ENCODE assay signal across 8 mouse cellular contexts in genomic region chr5:121452026-121452869, GRCm38 (mm10). TPM values are rescaled to one million over a fixed set of nuclear protein-coding genes. Genes with fewer than 3 reads are reported as not detected.
DNase-seq lines count a peak whose midpoint lies in the region; ATAC-seq and TF ChIP-seq lines count a peak whose summit lies in the region.

TSS of gene Erp29 (minus strand) at chr5:121452506.

- peak; percentile 97 for DNase-seq in forebrain, embryonic 14.5 days (ENCODE audit: low spot score)
- DNase-seq in heart, postnatal 14 days: peak; percentile 100
- peak; percentile 97 for DNase-seq in layer of hippocampus, adult 11-12 months (ENCODE audit: low spot score)
- DNase-seq in lung, adult 18-20 months: peak; percentile 97 to 98
- peak; percentile 96 for DNase-seq in testis, postnatal 14 days (ENCODE audit: low spot score)

- no peaks in the 10 kb centered on the region for H3K4me1 ChIP-seq in ES-Bruce4 (ENCODE audit: control insufficient read depth, insufficient read depth, low read length)
- H3K4me1 ChIP-seq in forebrain, embryonic 14.5 days (ENCODE audit: control insufficient read depth, insufficient read depth, low read length): peaks cover 9% of the 10 kb centered on the region
- peaks cover 38% of the 10 kb centered on the region for H3K4me1 ChIP-seq in neural tube, embryonic 15.5 days

- peak; percentile 10 for TF ChIP-seq CTCF in ES-Bruce4 (IDR thresholded peaks at IDR 0.05; ENCODE audit: low read depth, low read length)

- intact Hi-C loops in heart, postnatal 14 days (cut with DNase I): loop anchor here (5.0 kb wide), 1 partner anchor 150 kb away; no protein-coding TSS in a partner anchor

- no peaks in the 10 kb centered on the region for H3K9me3 ChIP-seq in ES-Bruce4 (replicated peaks; ENCODE audit: control insufficient read depth, insufficient read depth, low read length, poor library complexity, severe bottlenecking)
- H3K9me3 ChIP-seq in forebrain, embryonic 14.5 days (replicated peaks; ENCODE audit: control insufficient read depth, low read length): no peaks in the 10 kb centered on the region
- H3K9me3 ChIP-seq in neural tube, embryonic 15.5 days (replicated peaks): no peaks in the 10 kb centered on the region

- H3K27me3 ChIP-seq in ES-Bruce4 (ENCODE audit: control insufficient read depth, insufficient read depth, low read length, poor library complexity, severe bottlenecking): no peaks in the 10 kb centered on the region
- H3K27me3 ChIP-seq in forebrain, embryonic 14.5 days (replicated peaks; ENCODE audit: control insufficient read depth, insufficient read depth, low read length): no peaks in the 10 kb centered on the region
- no peaks in the 10 kb centered on the region for H3K27me3 ChIP-seq in neural tube, embryonic 15.5 days (replicated peaks)

- H3K27ac ChIP-seq in ES-Bruce4 (ENCODE audit: insufficient read depth, low read length): peak within 1 kb of the TSS; percentile 41
- peak within 1 kb of the TSS; percentile 94 for H3K27ac ChIP-seq in forebrain, embryonic 14.5 days (ENCODE audit: low read depth, low read length)
- H3K27ac ChIP-seq in neural tube, embryonic 15.5 days (replicated peaks): peak within 1 kb of the TSS; percentile 98

- 0 out of 2 replicates have a peak, but pooled peaks have one; percentile 21 for TF ChIP-seq EP300 in ES-Bruce4 (IDR thresholded peaks at IDR 0.05; ENCODE audit: insufficient read depth, low read depth, low read length)

- H3K4me2 ChIP-seq in forebrain, embryonic 14.5 days (ENCODE audit: low read length): peak within 1 kb of the TSS; percentile 88
- H3K4me2 ChIP-seq in neural tube, embryonic 15.5 days: peak within 1 kb of the TSS; percentile 81

- H3K36me3 ChIP-seq in ES-Bruce4 (ENCODE audit: control insufficient read depth, insufficient read depth, low read length, poor library complexity, severe bottlenecking): peaks cover 14% of the 10 kb centered on the region
- peaks cover 26% of the 10 kb centered on the region for H3K36me3 ChIP-seq in forebrain, embryonic 14.5 days (ENCODE audit: control insufficient read depth, insufficient read depth, low read length)
- peaks cover 26% of the 10 kb centered on the region for H3K36me3 ChIP-seq in neural tube, embryonic 15.5 days

- TF ChIP-seq POLR2A in ES-Bruce4 (IDR thresholded peaks at IDR 0.05; ENCODE audit: insufficient read depth, low read length): peak; percentile 96

- peak within 1 kb of the TSS; percentile 92 for H3K4me3 ChIP-seq in ES-Bruce4 (ENCODE audit: low read depth, low read length)
- H3K4me3 ChIP-seq in forebrain, embryonic 14.5 days (ENCODE audit: low read depth, low read length): peak within 1 kb of the TSS; percentile 91
- peak within 1 kb of the TSS; percentile 91 for H3K4me3 ChIP-seq in neural tube, embryonic 15.5 days (replicated peaks)

- H3K9ac ChIP-seq in ES-Bruce4 (ENCODE audit: low read depth, poor library complexity, severe bottlenecking): peak within 1 kb of the TSS; percentile 78
- H3K9ac ChIP-seq in forebrain, embryonic 14.5 days (ENCODE audit: low read length): peak within 1 kb of the TSS; percentile 96
- H3K9ac ChIP-seq in neural tube, embryonic 15.5 days (replicated peaks): peak within 1 kb of the TSS; percentile 98

- peak; percentile 94 for ATAC-seq in cerebellum, adult (ENCODE audit: insufficient number of reproducible peaks, low FRiP score, low TSS enrichment)
- ATAC-seq in forebrain, embryonic 14.5 days: peak; percentile 95
- ATAC-seq in neural tube, embryonic 15.5 days (ENCODE audit: low FRiP score): peak; percentile 96

- WGBS in forebrain, embryonic 14.5 days: under 1% methylated on average over 69 of the region's 97 CpGs
- 0% methylated on average over 75 of the region's 97 CpGs for WGBS in neural tube, embryonic 15.5 days

RNA-seq across cellular contexts. Expression of gene Erp29, which starts in this region (rescaled TPM):
- polyA plus RNA-seq in ES-Bruce4 (2011; ENCODE audit: insufficient read depth, insufficient read length, low read depth, missing spikeins): 79.2 and 83.7 TPM in 2 replicates
- polyA plus RNA-seq in forebrain, embryonic 14.5 days (2014; fragmentation: Nextera tagmentation; extraction: Ambion mirVana): 125 and 138 TPM in 2 replicates
- total RNA-seq in heart, postnatal 14 days (2021): 10 to 100 TPM; 84.7 to 93.4 TPM
- polyA plus RNA-seq in neural tube, embryonic 15.5 days (2015; fragmentation: Nextera tagmentation; extraction: Ambion mirVana): 183 and 192 TPM in 2 replicates

Comparison
In these comparisons a context has a peak if more than half of its experiments do, and no peak if none do; other contexts are left out.
1. Peak in every context shown above with its lines: DNase-seq, ATAC-seq, H3K4me3 ChIP-seq and H3K27ac ChIP-seq.
2. H3K27ac ChIP-seq: peak in every context shown above with its lines; median percentile 98 in neural tube, embryonic 15.5 days; 94 in forebrain, embryonic 14.5 days; 41 in ES-Bruce4.